Mouse (Mus musculus) common myeloid progenitor, adult 5-6 weeks (primary cell): ENCODE measurements at regions not wholly inside any gene's neighbourhood (a gene's known extent, or its start where the extent isn't known, plus 50 kb on each side); places are given as distances from the start of the nearest gene placed in this dataset.

Experiments used
- ATAC-seq: replicated peaks from 2 replicates; pipeline ENCODE4 v1.8.0; 2016; ENCODE audit warnings: low read depth, mild to moderate bottlenecking, moderate TSS enrichment, inconsistent platforms; ENCODE audit not compliant: poor library complexity, severe bottlenecking

DNA sequence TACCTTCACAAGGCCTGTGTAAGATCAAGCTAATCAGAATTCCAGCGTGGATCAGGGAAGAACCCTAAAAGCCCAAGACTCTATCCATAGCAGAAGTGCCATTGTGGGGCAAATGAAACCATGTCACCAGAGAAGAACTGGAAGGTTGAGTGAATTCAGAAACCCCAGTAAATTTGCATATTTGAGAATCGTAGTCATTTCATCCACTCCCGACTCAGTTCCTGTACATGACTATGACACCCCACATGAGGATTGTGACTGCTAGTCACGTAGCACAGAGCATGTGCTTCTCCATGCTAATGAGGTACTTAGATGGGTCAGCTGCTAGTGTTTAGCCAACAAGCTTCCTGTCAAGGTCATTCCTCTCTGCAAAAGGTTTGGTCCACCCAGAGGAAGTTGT lies 473.2 kb downstream of the 1810013L24Rik start:
- no peak for ATAC-seq

DNA sequence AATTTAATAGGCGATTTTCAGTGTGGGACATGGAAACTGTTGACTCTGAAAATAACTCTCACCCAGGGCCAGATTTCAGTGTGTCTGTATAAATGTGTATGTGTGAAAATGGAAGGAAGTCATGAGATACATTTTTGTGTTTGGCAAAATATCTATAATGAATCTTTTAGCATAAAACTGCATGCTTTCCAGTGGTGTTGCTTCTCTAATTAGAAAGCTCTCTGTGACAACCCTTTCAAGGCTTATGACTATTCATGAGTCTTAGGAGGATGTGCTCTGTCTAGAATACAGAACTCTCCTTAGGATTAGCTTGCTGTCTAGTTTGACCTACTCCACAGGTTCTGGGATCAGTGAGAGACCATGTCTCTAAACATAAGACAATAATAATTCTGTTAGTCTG lies 474.2 kb downstream of the 1810013L24Rik start:
- no peak for ATAC-seq

DNA sequence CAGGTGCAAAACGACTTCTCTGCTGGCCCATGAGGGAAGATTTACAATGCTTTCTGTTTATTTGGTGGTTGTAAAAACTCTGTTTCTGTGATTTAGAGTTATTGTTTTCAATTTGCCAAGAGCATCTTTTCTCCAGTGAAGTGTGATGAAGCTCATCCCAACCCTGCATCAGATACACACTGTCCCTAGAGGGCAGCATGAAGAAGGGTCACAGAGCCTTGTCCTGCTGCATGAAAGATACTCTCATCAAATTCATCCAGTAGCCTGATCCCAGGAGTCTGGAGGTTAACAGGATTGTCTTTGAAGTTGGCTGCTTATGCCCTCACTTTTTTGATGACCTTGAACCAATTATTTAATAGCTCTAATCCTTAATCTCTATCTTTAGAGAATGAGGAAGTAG lies 480.8 kb downstream of the 1810013L24Rik start:
- ATAC-seq, result no peak

DNA sequence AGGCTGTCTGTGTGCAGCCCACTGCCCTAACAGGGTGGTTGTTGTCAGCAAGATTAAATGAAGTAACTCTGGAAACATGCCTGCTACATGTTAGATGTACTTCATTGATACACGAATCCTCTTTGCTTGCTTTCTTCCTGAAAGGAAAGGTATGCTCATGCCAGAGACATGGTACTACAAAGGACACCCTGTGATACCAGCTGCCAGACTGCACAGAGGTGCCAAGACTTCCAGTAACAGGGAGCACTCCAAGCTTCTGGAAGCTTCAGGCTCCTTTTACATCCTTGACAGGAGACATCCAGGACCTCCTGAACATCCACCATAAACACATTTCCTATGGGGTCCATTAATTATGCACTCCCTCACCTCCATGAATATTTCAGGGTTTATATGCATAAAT lies 505.7 kb downstream of the 1810013L24Rik start:
- no peak for ATAC-seq

- ATAC-seq, result no peak
These were observed 506.2 kb downstream of the 1810013L24Rik start for GRCm38 (mm10) chr16:9336063-9336462.

GRCm38 (mm10) chr16:9339456-9339855 lies 509.6 kb downstream of the 1810013L24Rik start:
- ATAC-seq, result no peak

DNA sequence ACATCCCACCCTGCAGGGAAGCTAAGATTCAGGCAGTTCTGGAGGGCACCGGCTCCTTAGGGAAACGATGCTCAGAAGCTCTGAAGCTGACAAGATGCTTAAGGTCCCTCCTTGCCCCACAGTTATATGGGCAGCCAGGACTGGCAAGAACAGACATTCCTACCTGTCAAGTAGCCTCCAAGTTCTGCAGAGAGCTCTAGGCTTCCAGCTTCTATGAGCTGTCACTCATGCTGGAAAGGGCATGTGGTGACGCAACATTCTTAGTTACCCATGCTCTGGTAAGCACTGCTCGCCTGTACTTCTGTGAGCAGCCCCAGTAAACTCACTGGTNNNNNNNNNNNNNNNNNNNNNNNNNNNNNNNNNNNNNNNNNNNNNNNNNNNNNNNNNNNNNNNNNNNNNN lies 511.3 kb downstream of the 1810013L24Rik start:
- ATAC-seq, result no peak

DNA sequence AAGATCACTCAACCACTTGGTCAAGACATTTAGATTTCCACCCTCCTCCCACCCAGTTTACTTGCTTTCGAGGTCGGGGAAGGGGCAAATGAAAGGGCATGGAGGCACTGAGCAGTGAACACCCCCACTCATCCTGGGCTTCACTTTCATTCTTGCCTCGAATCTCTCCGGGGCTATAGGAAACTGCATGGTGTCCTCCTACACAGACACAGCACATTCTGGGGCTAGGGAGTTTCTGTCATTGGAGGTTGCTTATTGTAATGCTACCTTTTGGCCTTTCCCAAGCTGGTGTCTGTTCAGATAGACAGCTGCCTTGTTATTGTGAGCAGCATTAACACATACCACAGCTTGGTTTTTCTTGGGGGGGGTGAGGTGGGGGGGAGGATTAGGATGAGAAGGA lies 523.9 kb downstream of the 1810013L24Rik start:
- no peak for ATAC-seq

DNA sequence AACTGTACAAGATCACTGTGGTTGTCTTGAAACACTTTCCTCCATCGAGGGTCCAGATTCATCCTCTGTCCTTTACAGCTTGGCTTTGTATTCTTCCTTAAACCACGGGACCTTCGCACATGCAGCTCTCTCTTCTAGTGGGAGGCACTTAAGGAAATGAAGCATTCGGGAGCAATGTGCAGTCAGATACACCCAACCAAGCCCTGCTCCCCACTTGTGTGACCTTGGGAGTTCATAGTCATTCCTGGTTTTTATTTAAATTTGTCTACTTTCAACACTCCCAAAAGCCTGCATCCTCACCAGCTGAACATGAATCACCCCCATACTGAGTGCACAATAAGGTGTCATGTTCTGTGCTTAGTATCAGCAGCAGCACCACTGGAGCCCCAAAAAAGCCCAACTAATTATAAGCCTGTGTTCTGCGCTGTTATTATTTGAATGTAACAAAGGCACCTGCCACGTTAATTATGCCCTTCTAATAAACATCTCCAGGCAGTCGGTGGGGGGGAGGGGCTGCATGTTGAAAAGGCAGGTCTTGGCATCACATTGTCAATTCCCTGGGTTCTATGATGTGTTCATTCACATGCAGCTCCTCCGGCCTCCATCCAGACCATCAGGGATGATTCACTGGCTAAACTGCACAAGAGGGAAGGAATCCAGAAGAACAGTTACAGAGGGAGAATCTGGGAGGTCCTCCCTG lies 524.6 kb downstream of the 1810013L24Rik start:
- no peak for ATAC-seq

DNA sequence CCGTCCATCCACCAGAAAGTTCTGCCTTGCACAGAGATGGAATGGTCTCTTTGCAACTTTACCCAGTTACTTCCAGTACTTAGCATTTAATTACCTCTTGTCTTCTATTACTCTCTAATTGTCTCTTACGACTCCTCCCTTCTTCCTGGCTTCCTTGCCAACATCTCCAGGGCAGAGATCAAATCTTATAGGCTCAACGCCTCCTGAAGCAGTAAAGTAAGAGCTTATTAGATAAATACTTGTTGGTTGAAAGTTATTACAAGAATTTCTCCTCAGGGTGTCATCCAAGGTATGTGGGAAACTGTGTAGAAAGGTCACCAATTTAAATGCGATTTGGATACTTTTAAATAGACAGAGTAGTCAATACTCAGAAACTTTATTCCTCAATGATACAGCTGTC lies 528.8 kb downstream of the 1810013L24Rik start:
- ATAC-seq, result no peak

- no peak for ATAC-seq
These were observed 529.7 kb downstream of the 1810013L24Rik start for GRCm38 (mm10) chr16:9359399-9360135.

- ATAC-seq, result no peak
These were observed 530.9 kb downstream of the 1810013L24Rik start for GRCm38 (mm10) chr16:9360741-9361255.

DNA sequence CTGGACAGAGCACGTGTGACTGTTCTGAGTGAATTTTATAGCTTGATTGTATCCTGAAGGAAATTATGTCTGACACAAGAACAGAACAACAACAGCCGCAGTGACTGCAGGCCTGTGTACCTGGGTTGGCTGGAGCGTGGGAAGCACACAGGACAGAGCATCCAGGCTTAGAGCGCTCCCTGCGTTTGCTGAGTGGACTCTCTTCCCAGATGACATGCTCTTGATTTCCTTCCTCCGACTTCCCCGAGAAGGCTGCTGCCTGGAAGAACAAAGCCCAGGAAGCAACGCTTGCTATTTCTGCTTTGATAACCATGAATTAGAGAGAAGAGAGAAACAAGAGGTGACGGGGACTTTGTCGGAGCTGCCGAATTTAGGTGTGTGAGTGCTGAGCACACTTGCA lies 532.2 kb downstream of the 1810013L24Rik start:
- no peak for ATAC-seq

DNA sequence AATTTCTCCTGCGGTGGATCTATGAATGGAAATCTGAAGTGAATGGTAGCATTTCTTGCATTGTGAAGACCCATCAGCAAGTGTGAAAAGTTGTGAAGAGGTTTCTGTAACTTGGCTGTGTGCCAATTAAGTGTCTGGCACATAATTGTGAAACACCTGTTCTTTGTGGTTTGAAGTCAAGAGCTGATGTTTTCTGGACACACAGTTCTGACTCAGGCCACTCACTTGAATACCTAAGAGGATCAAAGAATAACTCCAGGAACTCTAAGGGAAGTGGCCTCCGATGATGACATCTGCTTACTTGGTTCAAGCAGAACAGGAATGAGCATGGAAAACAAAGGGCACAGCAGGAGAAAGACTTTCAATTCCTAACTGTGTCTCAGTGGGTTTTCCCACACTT lies 534.2 kb downstream of the 1810013L24Rik start:
- ATAC-seq, result no peak

DNA sequence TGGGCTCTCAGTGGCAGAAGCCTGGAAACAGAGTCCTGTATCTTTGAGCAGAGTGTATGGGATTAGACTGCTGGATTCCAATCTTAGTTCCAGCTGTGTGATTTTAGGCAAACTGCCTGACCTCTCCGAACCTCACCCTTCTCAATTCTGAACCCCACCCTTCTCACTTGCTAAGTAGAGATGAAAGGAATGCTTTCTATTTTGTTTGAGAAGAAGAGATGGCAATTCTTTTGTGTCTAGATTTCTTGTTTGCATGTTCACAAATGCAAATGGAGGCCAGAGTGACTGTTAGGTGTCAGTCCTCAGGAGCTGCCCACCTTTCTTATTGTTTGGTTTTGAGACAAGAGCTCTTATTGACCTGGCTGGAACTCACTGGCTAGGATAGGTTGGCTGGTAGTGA lies 561.1 kb downstream of the 1810013L24Rik start:
- no peak for ATAC-seq

DNA sequence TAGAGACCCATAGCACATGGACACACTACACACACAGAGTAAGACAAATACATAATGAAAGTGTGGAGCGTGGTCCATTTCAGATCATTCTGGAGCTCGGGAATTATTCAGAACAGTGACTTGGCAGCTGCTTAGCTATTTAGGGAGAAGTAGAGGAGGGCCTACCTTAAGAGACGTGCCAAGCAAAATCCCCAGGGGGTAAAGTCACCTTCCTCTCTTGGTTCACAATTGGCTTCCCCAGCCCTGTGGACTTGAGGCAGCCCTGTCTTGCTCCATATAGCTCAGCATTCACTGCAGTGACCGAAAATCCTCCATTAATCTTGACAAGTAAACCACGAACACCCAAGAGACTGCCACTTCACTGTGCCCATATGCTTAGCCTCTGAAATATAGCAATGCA lies 574.8 kb downstream of the 1810013L24Rik start:
- ATAC-seq, result no peak

DNA sequence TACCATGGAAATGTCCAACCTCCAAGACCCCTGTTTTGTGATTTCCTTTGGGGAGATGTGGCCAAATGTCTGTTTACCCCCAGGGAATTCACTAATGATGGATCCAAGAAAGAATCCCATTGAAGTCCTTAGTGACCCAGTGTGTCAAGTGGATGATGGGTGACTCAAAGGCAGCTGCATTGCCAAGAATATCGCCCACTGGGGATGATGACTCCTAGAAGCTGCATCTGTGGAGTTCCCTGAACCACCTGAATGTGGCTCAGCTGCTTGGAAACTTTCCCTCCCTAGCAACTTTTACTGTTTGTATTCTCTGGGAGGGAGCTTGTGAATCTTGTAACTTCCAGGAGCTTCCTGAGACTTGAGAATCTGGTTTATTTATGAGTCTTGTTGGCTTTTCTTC lies 578.3 kb downstream of the 1810013L24Rik start:
- no peak for ATAC-seq

DNA sequence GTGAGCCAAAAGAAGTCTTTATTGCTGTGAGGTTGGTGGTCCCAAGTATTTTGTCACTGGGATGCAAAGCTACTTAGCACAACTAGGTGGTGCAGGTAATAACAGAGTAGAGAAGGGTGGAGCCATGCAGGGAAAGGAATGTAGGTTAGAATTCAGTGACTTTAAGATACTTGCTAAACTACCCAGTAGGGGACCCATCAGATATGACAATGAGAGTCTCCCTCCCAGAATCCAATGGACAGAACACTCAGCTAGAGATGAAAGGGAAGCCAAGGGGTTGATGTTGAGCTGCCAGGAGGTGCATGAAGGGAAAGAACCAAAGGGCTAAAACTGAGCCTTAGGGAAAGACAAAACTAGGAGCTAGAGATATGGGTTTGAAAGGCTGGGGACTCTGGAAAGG lies 564.9 kb downstream of the Grin2a start:
- no peak for ATAC-seq

DNA sequence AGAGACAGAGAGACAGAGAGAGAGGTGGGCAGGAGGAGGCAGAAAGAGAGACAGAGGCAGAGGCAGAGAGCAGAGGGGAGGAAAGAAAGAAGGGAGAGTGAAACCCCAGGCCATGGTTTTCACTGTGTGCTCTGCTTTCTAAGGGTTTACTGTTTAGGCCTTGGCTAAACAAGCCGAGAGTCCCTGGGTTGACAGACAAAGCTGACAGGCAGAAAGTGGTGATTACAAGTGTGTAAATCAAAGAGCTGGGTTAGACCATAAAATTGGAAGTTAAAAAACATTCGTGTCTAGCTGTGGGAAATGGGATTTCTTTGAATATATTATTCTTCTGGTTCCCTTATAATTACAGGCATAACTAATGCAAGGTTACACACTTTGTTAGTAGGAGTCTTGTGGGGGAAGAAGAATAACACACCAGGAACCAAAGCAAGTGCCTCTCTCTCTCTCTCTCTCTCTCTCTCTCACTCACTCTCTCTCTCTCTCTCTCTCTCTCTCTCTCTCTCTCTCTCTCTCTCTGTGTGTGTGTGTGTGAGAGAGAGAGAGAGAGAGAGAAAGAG lies 556.0 kb downstream of the Grin2a start:
- no peak for ATAC-seq

DNA sequence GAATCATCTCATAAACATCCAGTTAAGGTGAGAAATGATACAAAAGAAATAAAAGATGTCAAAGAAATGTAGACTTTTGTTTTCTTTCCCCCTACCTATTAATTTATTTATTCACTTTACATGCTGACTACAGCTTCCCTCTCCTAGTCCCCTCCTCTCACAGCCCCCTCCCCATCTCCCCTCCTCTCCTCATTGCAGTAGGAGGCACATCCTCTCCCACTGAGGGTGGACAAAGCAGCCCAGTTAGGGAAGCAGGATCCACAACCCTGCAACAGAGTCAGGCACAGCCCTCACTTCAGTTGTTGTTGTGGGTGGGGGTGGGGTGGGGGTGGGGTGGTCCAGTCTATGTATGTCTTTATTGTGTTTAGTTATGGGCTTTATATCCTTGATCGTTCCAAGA lies 555.5 kb downstream of the Grin2a start:
- ATAC-seq, result no peak

- no peak for ATAC-seq
These were observed 543.3 kb downstream of the Grin2a start for GRCm38 (mm10) chr16:9452058-9452457.
